Mouse (Mus musculus) embryo, embryonic 9.5 days (tissue): ENCODE measurements around the gene Pex26.

Source experiments
- DNase-seq: peaks from one replicate; pipeline ENCODE4 v3.0.0-alpha.2; 2017; ENCODE audit errors: extremely low spot score

Pex26 gene

GRCm38 (mm10) chr6:121183414-121184173, at the start of gene Pex26:
Gene Pex26, plus strand, starts transcription at chr6:121183667.
- peak; percentile 92 for DNase-seq

- DNase-seq = no peak
These were observed 49.2 kb upstream of the Pex26 start for GRCm38 (mm10) chr6:121134249-121134648.

GRCm38 (mm10) chr6:121134884-121135283, 48.6 kb upstream of the Pex26 start:
- DNase-seq = no peak

GRCm38 (mm10) chr6:121137222-121137621, 46.2 kb upstream of the Pex26 start:
- no peak for DNase-seq

- DNase-seq = no peak
These were observed 45.0 kb upstream of the Pex26 start for GRCm38 (mm10) chr6:121138338-121139040.

- DNase-seq = no peak
These were observed 44.2 kb upstream of the Pex26 start for GRCm38 (mm10) chr6:121139271-121139670.

GRCm38 (mm10) chr6:121142298-121142697, 41.2 kb upstream of the Pex26 start:
- DNase-seq = no peak

GRCm38 (mm10) chr6:121143439-121143838, 40.0 kb upstream of the Pex26 start:
- DNase-seq = no peak

GRCm38 (mm10) chr6:121144066-121144465, 39.4 kb upstream of the Pex26 start:
- no peak for DNase-seq

- peak; percentile 26 for DNase-seq
These were observed 38.4 kb upstream of the Pex26 start for GRCm38 (mm10) chr6:121145010-121145604.

GRCm38 (mm10) chr6:121145906-121146305, 37.6 kb upstream of the Pex26 start:
- DNase-seq = peak; percentile 52

GRCm38 (mm10) chr6:121146798-121147197, 36.7 kb upstream of the Pex26 start:
- DNase-seq = peak; percentile 27

- no peak for DNase-seq
These were observed 35.1 kb upstream of the Pex26 start for GRCm38 (mm10) chr6:121148360-121148759.

- no peak for DNase-seq
These were observed 34.0 kb upstream of the Pex26 start for GRCm38 (mm10) chr6:121149420-121149819.

GRCm38 (mm10) chr6:121150126-121150525, 33.3 kb upstream of the Pex26 start:
- DNase-seq = no peak

- no peak for DNase-seq
These were observed 31.7 kb upstream of the Pex26 start for GRCm38 (mm10) chr6:121151732-121152131.

GRCm38 (mm10) chr6:121153177-121153576, 30.3 kb upstream of the Pex26 start:
- DNase-seq = no peak

GRCm38 (mm10) chr6:121154451-121155300, 28.8 kb upstream of the Pex26 start:
- no peak for DNase-seq

- no peak for DNase-seq
These were observed 27.4 kb upstream of the Pex26 start for GRCm38 (mm10) chr6:121156030-121156429.

- no peak for DNase-seq
These were observed 23.9 kb upstream of the Pex26 start for GRCm38 (mm10) chr6:121159616-121160015.

GRCm38 (mm10) chr6:121160126-121160525, 23.3 kb upstream of the Pex26 start:
- no peak for DNase-seq

- no peak for DNase-seq
These were observed 20.9 kb upstream of the Pex26 start for GRCm38 (mm10) chr6:121162616-121163015.
